Mouse (Mus musculus) cerebellum, adult 8-10 months (tissue): ENCODE data around the gene Dnajc15.

Experiments used
- DNase-seq: peaks from one replicate; pipeline ENCODE4 v3.0.0; 2022

The Dnajc15 gene

DNA sequence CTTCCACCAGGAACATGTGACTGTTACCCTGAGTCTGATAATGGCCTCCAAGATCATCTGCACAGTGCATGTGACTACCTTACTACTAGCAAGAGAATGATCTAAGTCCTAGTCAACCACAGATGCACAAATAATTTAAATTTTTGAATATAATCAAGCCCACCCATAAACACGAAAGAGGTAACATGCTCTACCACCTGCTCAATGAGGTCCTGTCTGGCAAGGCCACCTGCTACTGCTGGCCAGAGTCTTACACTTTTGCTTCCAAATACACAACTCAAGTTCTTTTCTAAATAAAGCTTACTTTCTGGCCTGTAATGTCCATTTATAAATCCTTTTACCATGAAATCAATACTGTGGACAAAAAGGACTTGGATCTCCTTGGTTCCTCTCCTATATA is 15.0 kb downstream of the Dnajc15 start:
- no peak for DNase-seq

- DNase-seq = no peak
These were observed 21.0 kb downstream of the Dnajc15 start for GRCm38 (mm10) chr14:77853951-77854350.

- no peak for DNase-seq
These were observed 25.1 kb downstream of the Dnajc15 start for GRCm38 (mm10) chr14:77849852-77850251.

GRCm38 (mm10) chr14:77848349-77848748 is 26.6 kb downstream of the Dnajc15 start:
- DNase-seq = no peak

DNA sequence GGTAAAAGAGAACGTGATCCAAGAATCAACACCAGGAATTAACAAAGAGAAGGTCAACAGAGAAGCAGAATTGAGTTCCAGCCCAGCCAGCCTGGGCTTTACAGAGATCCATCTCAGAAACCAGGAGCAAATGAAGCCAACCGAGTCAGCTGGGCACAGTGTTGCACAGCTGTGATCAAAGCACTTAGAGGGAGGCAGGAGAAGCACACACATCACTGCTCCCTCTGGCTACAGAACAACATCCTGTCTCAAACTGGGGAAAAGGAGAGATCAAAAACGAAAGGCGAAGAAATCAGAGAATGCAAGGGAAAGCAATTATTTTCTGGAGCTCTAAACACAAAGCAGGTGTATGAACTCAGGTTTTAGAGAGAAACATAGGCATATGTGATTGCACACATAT is 28.7 kb downstream of the Dnajc15 start:
- no peak for DNase-seq

DNA sequence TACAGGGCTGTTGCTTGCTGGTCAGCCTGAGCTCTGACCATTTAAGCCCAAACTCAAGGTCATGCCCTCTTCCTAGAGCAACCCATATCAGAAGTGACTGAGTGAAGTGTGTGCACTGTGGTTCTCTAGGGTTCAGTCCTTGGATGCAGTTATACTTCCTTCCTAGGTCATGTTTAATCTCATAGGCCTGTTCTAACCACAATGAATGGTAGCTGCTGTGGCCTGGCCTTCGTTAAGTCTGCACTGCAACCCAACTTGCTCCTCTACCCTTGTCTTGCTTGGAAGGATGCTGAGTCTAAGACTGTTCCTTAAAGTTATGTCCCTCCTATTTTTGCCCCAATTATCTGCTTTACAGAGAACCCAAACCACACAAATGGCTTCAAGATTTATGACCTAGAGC is 29.4 kb downstream of the Dnajc15 start:
- no peak for DNase-seq

- DNase-seq = no peak
These were observed 34.4 kb downstream of the Dnajc15 start for GRCm38 (mm10) chr14:77840574-77840973.

DNA sequence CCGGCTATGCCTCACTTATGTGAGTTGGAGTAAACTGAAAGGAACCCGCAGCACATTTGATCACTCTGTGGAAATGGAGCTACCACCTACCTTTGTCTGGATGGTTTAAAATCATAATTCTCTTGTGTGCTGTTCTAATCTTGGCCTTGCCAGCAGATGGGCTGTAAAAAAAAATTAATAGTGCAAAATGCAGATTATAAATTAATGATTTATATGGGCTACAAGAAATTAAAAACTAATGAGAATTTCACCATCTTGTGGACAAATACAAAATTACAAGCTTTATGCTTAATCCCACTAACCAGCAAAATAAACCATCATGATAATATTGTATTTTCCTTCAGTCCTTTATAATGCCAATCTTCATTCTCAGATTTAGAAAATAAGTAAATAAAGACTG is 34.8 kb downstream of the Dnajc15 start:
- DNase-seq = no peak

DNA sequence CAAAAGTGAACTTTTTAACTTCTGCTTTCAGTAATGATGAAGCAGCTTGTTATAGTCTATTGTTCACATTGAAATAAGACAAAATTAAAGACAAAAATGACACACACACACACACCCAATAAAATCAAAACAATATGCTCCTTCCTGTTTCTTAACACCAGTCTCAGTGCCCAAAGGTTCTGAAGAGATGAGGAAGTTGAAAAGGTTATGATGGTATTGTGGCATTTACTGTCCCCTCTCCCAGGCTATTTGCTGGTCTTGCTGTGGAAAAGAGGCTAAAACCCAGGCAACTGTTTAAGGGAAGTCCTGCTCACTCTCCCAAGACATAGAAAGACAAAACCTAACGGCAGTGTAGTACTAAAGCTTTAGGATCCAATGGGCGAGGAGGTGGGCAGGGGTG is 38.1 kb downstream of the Dnajc15 start:
- DNase-seq = no peak

DNA sequence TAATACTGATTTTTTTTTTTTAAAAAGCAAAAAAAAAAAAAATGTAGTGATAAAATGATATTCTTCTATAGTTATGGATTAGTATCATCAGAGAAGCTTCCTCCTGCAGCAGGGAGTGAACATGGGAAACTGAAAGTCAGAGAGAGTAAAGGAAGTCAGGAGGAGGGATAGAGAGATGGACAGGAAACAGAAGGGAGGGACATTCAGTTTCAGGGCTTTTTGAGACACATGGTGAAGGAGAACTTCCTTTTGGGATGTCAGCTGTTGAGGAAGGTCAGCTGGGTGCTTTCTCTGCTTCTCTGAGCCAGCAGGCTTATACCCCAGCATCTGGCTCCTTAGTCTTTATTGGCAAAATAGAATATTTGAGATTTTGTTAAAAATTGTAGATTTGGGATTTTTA is 42.6 kb downstream of the Dnajc15 start:
- DNase-seq = no peak

DNA sequence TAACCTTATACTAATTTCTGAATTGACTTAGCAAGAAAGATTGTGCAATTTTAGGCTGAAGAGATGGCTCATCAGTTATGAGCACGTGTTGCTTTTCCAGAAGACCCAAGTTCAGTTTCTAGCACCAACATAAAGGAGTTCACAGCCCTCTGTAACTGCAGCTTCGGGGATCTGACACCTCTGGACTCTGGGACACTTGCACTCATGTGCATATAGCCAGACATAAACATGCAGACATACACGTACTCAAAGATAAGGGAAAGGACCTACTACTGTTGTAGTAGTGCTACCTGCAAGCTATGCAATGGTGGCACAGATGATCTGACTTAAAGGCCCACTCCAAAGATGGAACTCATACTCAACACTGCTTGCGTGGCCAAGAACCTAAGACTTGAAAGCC is 43.0 kb downstream of the Dnajc15 start:
- no peak for DNase-seq

DNA sequence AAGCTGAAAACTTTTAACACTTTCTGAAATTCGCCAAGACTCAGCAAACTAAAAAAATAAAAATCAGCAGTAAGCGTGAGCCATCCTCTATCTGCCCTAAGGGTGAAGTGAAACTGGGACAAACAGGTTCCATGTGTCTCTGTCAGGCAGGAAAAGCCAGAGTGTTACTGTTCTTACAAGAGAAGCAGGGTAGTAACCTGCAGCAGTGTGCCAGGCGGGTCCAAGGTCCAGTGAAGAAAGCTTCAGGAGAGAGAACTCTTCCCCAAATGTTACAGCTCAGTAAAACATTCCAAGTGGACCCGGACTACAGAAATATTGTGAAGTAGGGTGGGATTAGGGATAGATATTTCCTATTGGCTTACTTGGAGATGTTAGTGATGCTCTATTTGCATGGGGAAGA is 45.3 kb downstream of the Dnajc15 start:
- no peak for DNase-seq

- DNase-seq = no peak
These were observed 49.0 kb downstream of the Dnajc15 start for GRCm38 (mm10) chr14:77825891-77826290.

DNA sequence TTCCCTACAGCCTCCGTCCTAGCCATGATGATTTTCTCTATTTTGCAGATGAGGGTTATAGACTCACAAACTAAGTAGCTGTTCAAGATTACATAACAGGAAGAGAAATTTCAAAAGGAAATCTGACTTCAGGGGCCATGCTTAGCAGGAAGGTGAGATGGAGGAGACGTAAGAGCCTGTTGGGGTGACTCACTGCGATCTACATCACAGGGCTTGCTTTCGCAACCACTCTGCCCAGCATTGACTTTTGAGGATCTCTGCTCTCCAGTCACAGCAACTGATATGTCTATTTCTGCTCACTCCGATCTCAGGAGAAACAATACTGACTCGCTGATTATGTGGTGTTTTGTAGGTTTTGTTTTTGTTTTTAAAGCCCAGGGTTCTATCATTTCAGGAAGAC is 49.8 kb downstream of the Dnajc15 start:
- DNase-seq = no peak

GRCm38 (mm10) chr14:77819841-77820240 is 55.1 kb downstream of the Dnajc15 start:
- DNase-seq = no peak

DNA sequence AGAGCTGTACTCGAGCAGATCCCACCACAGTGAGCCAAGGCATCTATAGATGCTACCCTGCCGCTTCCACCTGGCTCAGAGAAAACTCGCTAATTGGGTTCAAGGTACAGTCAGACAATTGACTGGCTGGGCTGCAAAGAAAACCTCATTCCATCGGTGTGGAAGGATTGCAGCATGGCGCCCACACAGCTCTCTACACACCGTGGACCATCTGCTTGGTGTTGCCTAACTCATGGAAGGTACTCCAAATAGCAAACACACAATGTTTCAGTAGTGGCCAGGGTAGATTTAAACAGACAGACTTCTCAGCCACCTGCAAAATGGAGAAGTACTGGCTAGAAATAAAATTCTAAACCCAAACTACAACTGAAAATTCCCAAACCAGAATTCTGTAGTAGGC is 57.4 kb downstream of the Dnajc15 start:
- no peak for DNase-seq

- peak; percentile 12 for DNase-seq
These were observed 60.0 kb downstream of the Dnajc15 start for GRCm38 (mm10) chr14:77814935-77815334.

DNA sequence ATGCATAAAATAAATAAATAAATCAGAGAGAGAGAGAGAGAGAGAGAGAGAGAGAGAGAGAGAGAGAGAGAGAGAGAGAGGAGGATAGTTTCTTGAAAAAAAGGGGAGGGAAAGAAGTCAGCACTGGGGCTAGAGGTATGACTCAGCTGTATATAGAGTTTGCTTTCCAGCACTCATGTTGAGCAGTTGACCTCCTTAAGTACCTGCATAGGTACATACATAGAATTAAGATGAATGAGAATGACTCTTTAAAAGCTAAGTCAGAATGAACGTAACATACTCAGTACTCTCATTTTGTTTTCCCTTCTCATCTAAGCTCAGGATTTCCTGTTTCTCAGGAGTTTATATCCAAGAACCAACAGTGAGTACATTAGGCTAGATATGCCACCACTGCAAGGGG is 62.0 kb downstream of the Dnajc15 start:
- DNase-seq = no peak

DNA sequence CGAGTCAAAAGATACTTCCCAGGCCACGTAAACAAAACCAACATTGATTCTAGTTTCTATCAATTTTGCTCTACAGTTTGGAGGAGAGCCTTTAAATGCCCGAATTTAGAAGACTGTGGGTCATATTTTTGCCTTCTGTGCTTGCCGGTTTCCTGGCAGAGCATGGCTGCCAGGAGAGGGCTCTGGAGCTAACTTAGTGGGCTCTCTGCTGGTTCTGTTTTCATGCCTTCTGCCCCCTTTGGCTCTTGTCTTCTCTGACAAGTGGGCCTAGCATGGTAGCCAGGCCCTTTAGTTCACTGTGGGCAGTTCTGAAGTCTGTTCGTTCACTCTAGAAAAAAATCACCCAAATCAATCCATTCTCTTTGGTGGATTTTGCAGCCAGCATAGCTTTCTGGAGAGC is 63.5 kb downstream of the Dnajc15 start:
- no peak for DNase-seq

GRCm38 (mm10) chr14:77807836-77808235 is 67.1 kb downstream of the Dnajc15 start:
- no peak for DNase-seq

- DNase-seq = no peak
These were observed 68.6 kb downstream of the Dnajc15 start for GRCm38 (mm10) chr14:77806345-77806744.

DNA sequence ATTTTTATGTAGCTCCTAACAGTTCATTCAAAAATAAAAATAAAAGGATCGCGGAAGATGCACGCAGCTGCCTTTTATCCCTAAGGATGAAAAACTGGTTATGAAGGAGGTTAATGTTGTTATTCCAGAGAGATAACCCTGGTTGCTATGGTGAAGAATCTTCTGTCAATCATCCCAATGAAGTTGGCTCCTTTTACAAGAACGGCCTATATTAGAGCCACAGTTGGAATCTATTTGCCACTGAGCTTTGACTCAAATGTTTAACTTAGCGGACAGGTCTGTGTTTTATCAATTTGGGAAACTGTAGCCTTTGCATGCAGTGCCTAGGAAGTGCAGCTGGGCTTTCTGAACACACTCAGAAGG is 72.7 kb downstream of the Dnajc15 start:
- DNase-seq = no peak

GRCm38 (mm10) chr14:77801571-77802267 is 73.2 kb downstream of the Dnajc15 start:
- DNase-seq = no peak

- DNase-seq = no peak
These were observed 78.4 kb downstream of the Dnajc15 start for GRCm38 (mm10) chr14:77796506-77796905.

GRCm38 (mm10) chr14:77795240-77795639 is 79.7 kb downstream of the Dnajc15 start:
- no peak for DNase-seq
